Comparison of ENCODE assay signal across 21 mouse cellular contexts in the genomic region with DNA sequence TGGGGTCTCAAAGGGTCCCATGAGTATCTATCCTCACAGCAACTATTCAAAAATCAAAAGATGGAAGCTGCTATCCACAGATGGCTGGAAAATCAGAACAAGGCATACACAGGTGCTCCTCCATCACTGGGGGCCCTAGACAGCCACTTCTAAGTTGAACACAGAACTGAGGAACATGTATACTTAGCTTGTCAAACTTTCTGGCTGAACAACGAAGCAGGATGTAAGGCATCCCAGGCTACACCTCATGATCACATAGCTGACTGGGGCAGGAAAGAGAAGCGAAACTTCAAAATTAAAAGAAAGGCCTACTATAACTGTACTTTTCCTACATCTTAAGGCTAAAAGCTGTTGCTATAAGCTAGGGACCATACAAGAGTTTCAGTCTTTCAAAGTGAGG. TPM values are rescaled to one million over a fixed set of nuclear protein-coding genes. Genes with fewer than 3 reads are reported as not detected.
DNase-seq lines count a peak whose midpoint lies in the region; ATAC-seq and TF ChIP-seq lines count a peak whose summit lies in the region.
"Had no signal": no experiment of that assay in that cellular context is flagged by ENCODE, and none has a peak within 500 bp of the region (broad histone marks: within the 10 kb centered on the region; RNA-seq: fewer than 3 reads in every experiment).

No protein-coding gene starts in this region.

- H3K4me3 ChIP-seq in forebrain, embryonic 13.5 days: no peak overlapping the region
- H3K4me3 ChIP-seq in forebrain, embryonic 12.5 days (replicated peaks): no peak overlapping the region
- no peak overlapping the region for H3K4me3 ChIP-seq in hindbrain, postnatal 0 days (ENCODE audit: low read length)
- H3K4me3 ChIP-seq in hindbrain, embryonic 16.5 days (ENCODE audit: low read length): no peak overlapping the region
- no peak overlapping the region for H3K4me3 ChIP-seq in intestine, embryonic 16.5 days (ENCODE audit: low read length)
- H3K4me3 ChIP-seq: neural tube, embryonic 13.5 days had no signal

- 95% methylated on average over 2 of the region's 2 CpGs for WGBS in forebrain, embryonic 13.5 days
- WGBS in forebrain, embryonic 12.5 days: 89% methylated on average over 2 of the region's 2 CpGs
- 84% methylated on average over 2 of the region's 2 CpGs for WGBS in hindbrain, postnatal 0 days
- WGBS in hindbrain, embryonic 16.5 days: 91% methylated on average over 2 of the region's 2 CpGs
- WGBS in intestine, embryonic 16.5 days: 65% methylated on average over 2 of the region's 2 CpGs

- no peaks in the 10 kb centered on the region for H3K9me3 ChIP-seq in forebrain, embryonic 13.5 days (replicated peaks)
- no peaks in the 10 kb centered on the region for H3K9me3 ChIP-seq in forebrain, embryonic 12.5 days
- no peaks in the 10 kb centered on the region for H3K9me3 ChIP-seq in hindbrain, postnatal 0 days (ENCODE audit: low read length)
- H3K9me3 ChIP-seq in hindbrain, embryonic 16.5 days (ENCODE audit: control insufficient read depth, low read length): no peaks in the 10 kb centered on the region
- H3K9me3 ChIP-seq in intestine, embryonic 16.5 days (ENCODE audit: control insufficient read depth, low read length): no peaks in the 10 kb centered on the region
- H3K9me3 ChIP-seq: neural tube, embryonic 13.5 days had no signal

- no peak overlapping the region for H3K27ac ChIP-seq in forebrain, embryonic 13.5 days
- no peak overlapping the region for H3K27ac ChIP-seq in forebrain, embryonic 12.5 days
- H3K27ac ChIP-seq in hindbrain, postnatal 0 days: no peak overlapping the region
- H3K27ac ChIP-seq in hindbrain, embryonic 16.5 days (ENCODE audit: low read depth, low read length): no peak overlapping the region
- no peak overlapping the region for H3K27ac ChIP-seq in intestine, embryonic 16.5 days (ENCODE audit: low read length)
- H3K27ac ChIP-seq: kidney, postnatal 0 days; macrophage; neural tube, embryonic 13.5 days had no signal

- H3K27me3 ChIP-seq in forebrain, embryonic 13.5 days: no peaks in the 10 kb centered on the region
- H3K27me3 ChIP-seq in forebrain, embryonic 12.5 days: no peaks in the 10 kb centered on the region
- no peaks in the 10 kb centered on the region for H3K27me3 ChIP-seq in hindbrain, postnatal 0 days (ENCODE audit: insufficient read depth, low read length)
- no peaks in the 10 kb centered on the region for H3K27me3 ChIP-seq in hindbrain, embryonic 16.5 days (replicated peaks; ENCODE audit: control insufficient read depth, insufficient read depth, low read length)
- H3K27me3 ChIP-seq in splenic B cell, adult 2 months (ENCODE audit: control insufficient read depth, insufficient read depth, low read length, poor library complexity, severe bottlenecking): no peaks in the 10 kb centered on the region
- H3K27me3 ChIP-seq in intestine, embryonic 16.5 days (replicated peaks; ENCODE audit: control insufficient read depth, insufficient read depth, low read length): no peaks in the 10 kb centered on the region
- H3K27me3 ChIP-seq: neural tube, embryonic 13.5 days had no signal

- TF ChIP-seq CTCF in hindbrain, postnatal 0 days (IDR thresholded peaks at IDR 0.05; ENCODE audit: low read depth): no peak

- peaks cover 57% of the 10 kb centered on the region for H3K4me1 ChIP-seq in forebrain, embryonic 13.5 days
- peaks cover 45% of the 10 kb centered on the region for H3K4me1 ChIP-seq in forebrain, embryonic 12.5 days
- peaks cover 18% of the 10 kb centered on the region for H3K4me1 ChIP-seq in hindbrain, postnatal 0 days (ENCODE audit: insufficient read depth, low read length)
- H3K4me1 ChIP-seq in hindbrain, embryonic 16.5 days (ENCODE audit: control insufficient read depth, insufficient read depth, low read depth, low read length): peaks cover 35% of the 10 kb centered on the region
- peaks cover 35% of the 10 kb centered on the region for H3K4me1 ChIP-seq in intestine, embryonic 16.5 days (ENCODE audit: control insufficient read depth, insufficient read depth, low read length)

- H3K36me3 ChIP-seq in forebrain, embryonic 13.5 days (ENCODE audit: poor library complexity, severe bottlenecking): peaks cover 12% of the 10 kb centered on the region; the same call in 1 of the 2 replicates
- H3K36me3 ChIP-seq in forebrain, embryonic 12.5 days (replicated peaks): peaks cover 7% of the 10 kb centered on the region; the same call in 1 of the 2 replicates
- H3K36me3 ChIP-seq in hindbrain, postnatal 0 days (ENCODE audit: insufficient read depth, low read length): no peaks in the 10 kb centered on the region
- no peaks in the 10 kb centered on the region; the same call in 1 of the 2 replicates for H3K36me3 ChIP-seq in hindbrain, embryonic 16.5 days (ENCODE audit: control insufficient read depth, insufficient read depth, low read length)
- H3K36me3 ChIP-seq in splenic B cell, adult 2 months (ENCODE audit: control insufficient read depth, insufficient read depth, low read length, poor library complexity, severe bottlenecking): no peaks in the 10 kb centered on the region
- H3K36me3 ChIP-seq in intestine, embryonic 16.5 days (ENCODE audit: control insufficient read depth, insufficient read depth, low read length): no peaks in the 10 kb centered on the region

- DNase-seq in hindbrain, postnatal 0 days (ENCODE audit: low spot score): no peak
- peak; percentile 29 to 40 for DNase-seq in spleen, postnatal 36 days (ENCODE audit: low spot score in 2 of 2)
- no peak for DNase-seq in spleen, postnatal 10 days (ENCODE audit: low spot score in 2 of 2)
- peak; percentile 62 for DNase-seq in splenic B cell, adult 2 months (ENCODE audit: low read depth, low spot score)
- DNase-seq: adrenal gland, postnatal 14 days; cerebellum, adult 8-10 months; gastrocnemius, postnatal 10 days; kidney, adult 2 months; left cerebral cortex, postnatal 4 days; thymus, adult 18-20 months; thymus, postnatal 4 days had no signal

- H3K4me2 ChIP-seq in forebrain, embryonic 13.5 days: peak overlapping the region; percentile 76; the same call in 1 of the 2 replicates
- no peak overlapping the region for H3K4me2 ChIP-seq in forebrain, embryonic 12.5 days
- H3K4me2 ChIP-seq in hindbrain, postnatal 0 days (ENCODE audit: low read depth, low read length): 0 out of 2 replicates have a peak overlapping the region, but pooled peaks have one; percentile 94
- H3K4me2 ChIP-seq in hindbrain, embryonic 16.5 days (ENCODE audit: low read length): no peak overlapping the region
- H3K4me2 ChIP-seq in intestine, embryonic 16.5 days (ENCODE audit: low read depth, low read length): no peak overlapping the region

- H3K9ac ChIP-seq in forebrain, embryonic 13.5 days: no peak overlapping the region
- no peak overlapping the region for H3K9ac ChIP-seq in forebrain, embryonic 12.5 days
- no peak overlapping the region for H3K9ac ChIP-seq in hindbrain, postnatal 0 days (replicated peaks; ENCODE audit: low read length)
- H3K9ac ChIP-seq in hindbrain, embryonic 16.5 days (ENCODE audit: low read depth, low read length): no peak overlapping the region
- no peak overlapping the region for H3K9ac ChIP-seq in intestine, embryonic 16.5 days (ENCODE audit: low read depth, low read length)

- no peak for ATAC-seq in forebrain, embryonic 13.5 days
- ATAC-seq in forebrain, embryonic 12.5 days (ENCODE audit: low FRiP score): no peak
- no peak for ATAC-seq in hindbrain, postnatal 0 days
- ATAC-seq in hindbrain, embryonic 16.5 days: no peak
- no peak for ATAC-seq in intestine, embryonic 16.5 days
- ATAC-seq: activated CD4-positive, CD25-positive, alpha-beta regulatory T cell, adult 4 months; inflammation-experienced regulatory T-cells, adult 6 months; lung, postnatal 0 days had no signal

RNA-seq across cellular contexts. Expression of a gene that starts 2.8 kb away (rescaled TPM):
- polyA plus RNA-seq in forebrain, embryonic 13.5 days (2015; fragmentation: Nextera tagmentation; extraction: Ambion mirVana): 52.0 and 52.1 TPM in 2 replicates
- polyA plus RNA-seq in forebrain, embryonic 12.5 days (2016; fragmentation: Nextera tagmentation; extraction: Ambion mirVana): 66.4 and 67.3 TPM in 2 replicates
- 26.5 and 33.5 TPM in 2 replicates for total RNA-seq in hindbrain, postnatal 0 days (2014; rRNA removed)
- 25.9 and 27.4 TPM in 2 replicates for polyA plus RNA-seq in hindbrain, postnatal 0 days (2015; fragmentation: Nextera tagmentation; extraction: Ambion mirVana)
- polyA plus RNA-seq in hindbrain, embryonic 16.5 days (2015; fragmentation: Nextera tagmentation; extraction: Ambion mirVana): 23.0 and 30.1 TPM in 2 replicates
- 10.4 and 11.2 TPM in 2 replicates for polyA plus RNA-seq in intestine, embryonic 16.5 days (2015; fragmentation: Nextera tagmentation; extraction: Ambion mirVana)

Comparison
In these comparisons a context has a peak if more than half of its experiments do, and no peak if none do; other contexts are left out.
1. H3K4me2 ChIP-seq: peak in forebrain, embryonic 13.5 days (single experiment) and hindbrain, postnatal 0 days (single experiment); none in forebrain, embryonic 12.5 days (single experiment), hindbrain, embryonic 16.5 days (single experiment) and intestine, embryonic 16.5 days (single experiment).
2. DNase-seq: peak in spleen, postnatal 36 days (2 of 2) and splenic B cell, adult 2 months (single experiment); none in hindbrain, postnatal 0 days (single experiment) and spleen, postnatal 10 days (0 of 2).